Mouse (Mus musculus) Muller cell, postnatal 12 days (primary cell): ENCODE results near the gene Mip.
"Not testable (repeated sequence)": the region's sequence is repeated elsewhere in the genome, so short reads cannot be mapped to it uniquely, and the experiment has no call there.

Experiments used
- DNase-seq: peaks from one replicate; pipeline ENCODE4 v3.0.0-alpha.2; 2015; ENCODE audit errors: inconsistent ontology term

Mip gene

GRCm38 (mm10) chr10:128211390-128212108 lies 14.1 kb upstream of the Mip start, which contains the start of gene Spryd4:
TSS of gene Spryd4 (minus strand) at chr10:128211807.
- peak; percentile 92 for DNase-seq

- DNase-seq: no peak
Observed at GRCm38 (mm10) chr10:128212148-128212547, 13.5 kb upstream of the Mip start.

- peak; percentile 77 for DNase-seq
Observed at GRCm38 (mm10) chr10:128212871-128213323, 12.7 kb upstream of the Mip start.

- DNase-seq: not testable (repeated sequence)
Observed at GRCm38 (mm10) chr10:128214112-128214511, 11.5 kb upstream of the Mip start.

GRCm38 (mm10) chr10:128214981-128215380 lies 10.7 kb upstream of the Mip start:
- DNase-seq: no peak

GRCm38 (mm10) chr10:128218387-128219117 lies 7.1 kb upstream of the Mip start:
- DNase-seq: no peak

GRCm38 (mm10) chr10:128221533-128222286 lies 3.9 kb upstream of the Mip start:
- DNase-seq: no peak

GRCm38 (mm10) chr10:128225064-128225463 lies 574 bp upstream of the Mip start:
- no peak for DNase-seq

GRCm38 (mm10) chr10:128227592-128227991 lies 2.0 kb downstream of the Mip start:
- DNase-seq: no peak

GRCm38 (mm10) chr10:128228009-128228408 lies 2.4 kb downstream of the Mip start:
- no peak for DNase-seq

GRCm38 (mm10) chr10:128230582-128230981 lies 4.9 kb downstream of the Mip start:
- DNase-seq: no peak

GRCm38 (mm10) chr10:128231146-128231545 lies 5.5 kb downstream of the Mip start:
- DNase-seq: no peak

GRCm38 (mm10) chr10:128231697-128232419 lies 6.2 kb downstream of the Mip start, which contains the start of gene Timeless:
TSS of gene Timeless (plus strand) at chr10:128232065.
- DNase-seq: peak; percentile 90

GRCm38 (mm10) chr10:128232420-128232985 lies 6.9 kb downstream of the Mip start:
- peak; percentile 78 for DNase-seq

GRCm38 (mm10) chr10:128236321-128236720 lies 10.7 kb downstream of the Mip start:
- DNase-seq: no peak

- no peak for DNase-seq
Observed at GRCm38 (mm10) chr10:128237807-128238480, 12.3 kb downstream of the Mip start.

- DNase-seq: no peak
Observed at GRCm38 (mm10) chr10:128239140-128239539, 13.5 kb downstream of the Mip start.

- DNase-seq: no peak
Observed at GRCm38 (mm10) chr10:128240131-128240530, 14.5 kb downstream of the Mip start.

GRCm38 (mm10) chr10:128243252-128243651 lies 17.6 kb downstream of the Mip start:
- DNase-seq: no peak

- DNase-seq: no peak
Observed at GRCm38 (mm10) chr10:128244121-128244520, 18.5 kb downstream of the Mip start.
